Mouse (Mus musculus) forebrain, embryonic 10.5 days (tissue): ENCODE measurements around the gene Ano8. TPM values are rescaled to one million over a fixed set of nuclear protein-coding genes. Genes with fewer than 3 reads are reported as not detected.

Experiments used
- DNase-seq: peaks from one replicate; pipeline ENCODE4 v3.0.0-alpha.2; 2017; ENCODE audit warnings: low spot score; ENCODE audit errors: extremely low spot score
- H3K27ac ChIP-seq: fragments of 300-500 bp; sonication (generic); 2 replicates; pipeline ENCODE4 v1.5.1; 2016; ENCODE audit warnings: mild to moderate bottlenecking
- H3K27me3 ChIP-seq: fragments of 300-500 bp; sonication (generic); 2 replicates; pipeline ENCODE4 v1.6.1; 2016; ENCODE audit warnings: mild to moderate bottlenecking; ENCODE audit not compliant: poor library complexity, severe bottlenecking
- H3K36me3 ChIP-seq: fragments of 300-500 bp; sonication (generic); replicated peaks from 2 replicates; pipeline ENCODE4 v1.6.1; 2016; ENCODE audit warnings: mild to moderate bottlenecking, moderate library complexity
- H3K4me1 ChIP-seq: fragments of 300-500 bp; sonication (generic); 2 replicates; pipeline ENCODE4 v1.6.1; 2016
- H3K4me3 ChIP-seq: fragments of 300-500 bp; sonication (generic); 2 replicates; pipeline ENCODE4 v1.5.1; 2016; ENCODE audit warnings: mild to moderate bottlenecking, moderate library complexity
- H3K9me3 ChIP-seq: fragments of 300-500 bp; sonication (generic); 2 replicates; pipeline ENCODE4 v1.6.1; 2016; ENCODE audit warnings: mild to moderate bottlenecking, moderate library complexity
- WGBS: fragments of 180-500 bp; shearing (Covaris S2); methylation state at CpG from one replicate; pipeline ENCODE4 v1.1.7; 2016; 5-methylcytosine and 5-hydroxymethylcytosine counted together
- polyA plus RNA-seq: library from polyadenylated mRNA; unstranded; fragments of >200 nt; fragmentation: Nextera tagmentation; extraction: Ambion mirVana; gene quantifications from 2 replicates; pipeline ENCODE4 v1.2.1, GENCODE M21; 2016

The Ano8 gene
- polyA plus RNA-seq, 1 experiment from 2014 or later, result 1.8 TPM

DNA sequence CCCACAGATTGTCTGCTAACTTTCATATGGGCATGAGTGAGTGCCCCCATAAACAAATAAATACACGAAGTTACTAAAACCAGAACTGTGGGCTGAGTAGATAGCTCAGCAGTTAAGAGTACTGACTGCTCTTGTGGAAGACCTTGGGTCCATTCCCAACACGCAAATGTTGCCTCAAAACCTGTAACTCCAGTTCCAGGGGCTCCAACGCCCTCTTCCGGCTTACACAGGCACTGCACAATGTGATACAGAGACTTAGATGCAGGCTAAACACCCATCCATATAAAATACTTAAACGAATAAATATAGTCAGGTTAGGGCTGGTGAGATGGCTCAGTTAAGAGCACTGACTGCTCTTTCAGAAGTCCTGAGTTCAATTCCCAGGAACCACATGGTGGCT, 29.3 kb upstream of the Ano8 start:
- peaks cover 28% of the 10 kb centered on the region for H3K4me1 ChIP-seq
- DNase-seq, result no peak
- H3K27me3 ChIP-seq, result peaks cover 18% of the 10 kb centered on the region
- no peak overlapping the region for H3K4me3 ChIP-seq
- 69% methylated on average over 5 of the region's 5 CpGs for WGBS
- no peaks in the 10 kb centered on the region for H3K9me3 ChIP-seq
- H3K27ac ChIP-seq, result no peak overlapping the region
- no peaks in the 10 kb centered on the region for H3K36me3 ChIP-seq

- Histone ChIP-seq H3K36me3 (no peaks in the 10 kb centered on the region), H3K27ac (no peak overlapping the region), H3K4me3 (no peak overlapping the region), H3K9me3 (no peaks in the 10 kb centered on the region), H3K27me3 (peaks cover 37% of the 10 kb centered on the region), H3K4me1 (peaks cover 29% of the 10 kb centered on the region)
- 77% methylated on average over 15 of the region's 15 CpGs for WGBS
- DNase-seq, result no peak
These were observed 27.4 kb upstream of the Ano8 start for GRCm38 (mm10) chr8:71513018-71513754.

DNA sequence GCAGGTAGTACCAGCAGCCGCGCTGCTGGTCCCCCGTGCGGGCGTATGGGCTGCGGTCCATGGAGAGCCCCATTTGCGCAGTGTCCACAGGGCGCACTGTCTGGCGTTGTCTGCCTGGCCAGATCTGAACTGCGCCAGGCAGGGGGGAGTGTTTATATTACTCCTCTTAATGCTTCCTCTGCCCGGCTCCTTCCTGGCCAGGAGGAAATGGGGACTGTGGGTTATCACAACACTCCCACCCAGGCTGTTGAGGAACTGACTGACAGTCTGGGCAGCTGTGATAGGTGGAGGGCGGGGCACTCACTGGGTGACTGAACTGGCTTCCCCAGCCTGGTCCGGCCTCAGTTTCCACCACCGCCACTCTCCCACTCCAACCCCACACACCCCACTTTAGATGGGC, 25.9 kb upstream of the Ano8 start, which contains the start of gene Plvap:
Plvap (minus strand) TSS at position 109 of the 400 bp plus-strand sequence.
- WGBS, result 81% methylated on average over 14 of the region's 14 CpGs
- Histone ChIP-seq H3K4me1 (peaks cover 29% of the 10 kb centered on the region), H3K4me3 (peak within 1 kb of the TSS; percentile 22), H3K27ac (no peak within 1 kb of the TSS), H3K27me3 (peaks cover 52% of the 10 kb centered on the region), H3K9me3 (no peaks in the 10 kb centered on the region), H3K36me3 (no peaks in the 10 kb centered on the region)
- no peak for DNase-seq

DNA sequence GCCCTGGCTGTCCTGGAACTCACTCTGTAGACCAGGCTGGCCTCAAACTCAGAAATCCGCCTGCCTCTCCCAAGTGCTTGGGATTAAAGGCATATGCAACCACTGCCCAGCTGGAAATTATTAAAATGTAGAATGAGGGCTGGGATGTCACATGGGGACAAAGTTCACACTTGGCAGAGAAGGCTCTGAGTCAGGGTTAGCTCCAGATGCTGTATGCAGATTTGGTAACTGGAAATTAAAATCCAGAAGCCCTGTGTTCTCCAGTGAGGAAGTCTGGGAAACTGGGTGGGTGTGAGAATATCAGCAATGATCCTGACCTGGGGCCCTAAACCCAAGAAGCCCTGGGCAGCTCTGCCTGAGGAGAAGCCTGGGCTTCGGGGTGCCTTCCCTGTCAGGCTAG, 23.6 kb upstream of the Ano8 start:
- Histone ChIP-seq H3K27me3 (peaks cover 75% of the 10 kb centered on the region), H3K9me3 (no peaks in the 10 kb centered on the region), H3K36me3 (no peaks in the 10 kb centered on the region), H3K27ac (no peak overlapping the region), H3K4me1 (peaks cover 29% of the 10 kb centered on the region), H3K4me3 (peak overlapping the region; percentile 23; the same call in 1 of the 2 replicates)
- WGBS, result 70% methylated on average over 2 of the region's 2 CpGs
- DNase-seq, result no peak

- Histone ChIP-seq H3K9me3 (no peaks in the 10 kb centered on the region), H3K4me3 (peak overlapping the region; percentile 55), H3K36me3 (no peaks in the 10 kb centered on the region), H3K27ac (peak overlapping the region; percentile 45), H3K27me3 (peaks cover 75% of the 10 kb centered on the region), H3K4me1 (peaks cover 32% of the 10 kb centered on the region)
- under 1% methylated on average over 61 of the region's 61 CpGs for WGBS
- DNase-seq, result peak; percentile 74
These were observed 21.9 kb upstream of the Ano8 start for GRCm38 (mm10) chr8:71507589-71508104.

DNA sequence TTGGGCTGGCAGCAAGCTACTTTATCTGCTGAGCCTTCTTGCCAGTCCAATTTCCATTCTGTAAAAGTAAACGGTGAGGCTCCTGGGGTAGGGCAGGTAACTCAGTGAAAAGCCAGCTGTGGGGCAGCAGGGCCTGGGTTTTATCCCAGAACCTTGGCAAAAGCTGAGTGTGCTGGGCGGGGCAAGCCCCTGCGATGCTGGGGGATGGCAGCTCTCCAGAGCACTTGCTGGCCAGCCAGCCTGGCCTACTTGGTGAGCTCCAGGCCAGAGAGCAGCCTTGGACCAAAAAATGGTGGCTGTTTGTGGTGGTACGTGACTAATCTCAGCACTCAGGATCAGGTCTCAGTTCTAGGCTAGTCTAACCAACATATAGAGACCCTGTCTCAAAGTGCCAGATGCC, 20.2 kb upstream of the Ano8 start:
- Histone ChIP-seq H3K27me3 (peaks cover 66% of the 10 kb centered on the region), H3K4me3 (no peak overlapping the region), H3K36me3 (no peaks in the 10 kb centered on the region), H3K9me3 (no peaks in the 10 kb centered on the region), H3K27ac (no peak overlapping the region), H3K4me1 (peaks cover 25% of the 10 kb centered on the region)
- DNase-seq, result no peak
- WGBS, result 91% methylated on average over 4 of the region's 4 CpGs

DNA sequence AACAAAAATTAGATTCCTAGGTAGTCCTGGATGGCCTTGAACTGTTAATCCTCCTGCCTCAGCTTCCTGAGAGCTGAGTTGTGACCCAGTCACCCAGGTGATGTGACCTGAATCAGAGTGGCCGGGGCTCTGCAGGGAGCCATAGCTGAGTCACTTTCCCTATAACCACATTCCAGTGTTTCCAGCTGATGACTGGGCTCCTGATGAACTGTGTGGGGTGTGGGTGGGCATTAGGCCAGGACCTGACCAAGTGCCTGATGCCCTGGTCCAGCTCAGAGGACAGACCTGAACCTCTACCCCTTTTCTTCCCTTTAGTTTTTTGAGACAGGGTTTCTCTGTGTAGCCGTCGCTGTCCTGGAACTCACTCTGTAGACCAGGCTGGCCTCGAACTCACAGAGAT, 19.6 kb upstream of the Ano8 start:
- H3K27me3 ChIP-seq, result peaks cover 60% of the 10 kb centered on the region
- no peaks in the 10 kb centered on the region for H3K36me3 ChIP-seq
- no peaks in the 10 kb centered on the region for H3K9me3 ChIP-seq
- 95% methylated on average over 4 of the region's 4 CpGs for WGBS
- no peak overlapping the region for H3K27ac ChIP-seq
- H3K4me1 ChIP-seq, result peaks cover 25% of the 10 kb centered on the region
- no peak for DNase-seq
- no peak overlapping the region for H3K4me3 ChIP-seq

DNA sequence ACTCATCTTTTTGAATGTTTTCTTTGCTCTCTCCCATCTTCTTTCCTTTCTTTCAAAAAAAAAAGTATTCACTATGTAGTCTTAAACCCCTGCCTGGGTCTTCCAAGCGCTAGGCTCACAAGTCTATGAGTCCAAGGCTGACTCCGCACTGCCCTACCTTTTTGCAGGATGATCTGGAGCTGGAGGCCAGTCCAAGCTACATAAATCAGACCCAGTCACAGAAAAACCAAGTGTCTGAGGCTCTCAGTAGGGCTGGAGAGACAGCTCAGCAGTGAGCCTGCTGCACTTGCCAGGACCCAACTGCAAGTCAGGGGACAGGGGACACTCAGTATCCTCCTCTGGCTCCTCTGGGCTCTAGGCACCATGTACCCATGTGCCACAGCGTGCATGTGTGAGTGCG, 18.6 kb upstream of the Ano8 start:
- Histone ChIP-seq H3K9me3 (no peaks in the 10 kb centered on the region), H3K4me1 (peaks cover 27% of the 10 kb centered on the region), H3K36me3 (0 out of 2 replicates have a peak, but pooled peaks cover 2% of the 10 kb centered on the region), H3K27ac (no peak overlapping the region), H3K27me3 (peaks cover 50% of the 10 kb centered on the region), H3K4me3 (no peak overlapping the region)
- 99% methylated on average over 4 of the region's 4 CpGs for WGBS
- DNase-seq, result no peak

GRCm38 (mm10) chr8:71498816-71499690, 13.3 kb upstream of the Ano8 start:
- Histone ChIP-seq H3K4me1 (peaks cover 49% of the 10 kb centered on the region), H3K9me3 (no peaks in the 10 kb centered on the region), H3K27me3 (no peaks in the 10 kb centered on the region), H3K27ac (peak overlapping the region; percentile 72), H3K36me3 (peaks cover 20% of the 10 kb centered on the region), H3K4me3 (peak overlapping the region; percentile 8; the same call in 1 of the 2 replicates)
- DNase-seq, result no peak
- WGBS, result 43% methylated on average over 16 of the region's 16 CpGs

DNA sequence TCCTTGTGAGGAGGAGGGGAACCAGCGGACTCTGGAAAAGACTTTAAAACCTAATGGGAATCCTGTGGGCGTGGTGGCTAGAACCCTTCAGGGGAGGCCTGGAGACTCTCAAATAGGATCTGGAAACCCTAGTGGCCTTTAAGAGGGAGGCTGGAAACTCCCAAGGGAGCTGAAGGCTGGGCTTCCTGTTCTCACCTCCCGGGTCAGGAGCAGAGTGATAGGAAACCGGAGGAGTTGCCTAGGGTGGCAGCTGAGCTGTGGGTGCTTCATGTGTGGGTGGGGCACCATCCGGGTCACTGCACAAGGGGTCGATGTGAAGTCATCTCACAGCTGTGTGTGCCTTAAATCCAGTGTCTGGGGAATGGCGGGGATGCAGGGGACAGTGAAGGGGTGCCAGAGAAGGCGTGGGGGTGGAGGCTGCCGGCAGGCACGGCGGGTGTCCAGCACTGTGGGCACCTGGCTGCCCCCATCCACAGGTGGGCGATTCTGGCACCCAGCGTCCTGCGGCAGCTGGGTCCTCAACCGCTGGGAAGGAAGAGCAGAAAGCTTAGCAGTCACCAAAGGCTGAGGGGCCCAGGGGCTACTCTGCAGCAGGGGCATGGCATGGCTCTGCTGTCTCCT, 12.2 kb upstream of the Ano8 start:
- Histone ChIP-seq H3K27me3 (no peaks in the 10 kb centered on the region), H3K4me1 (peaks cover 48% of the 10 kb centered on the region), H3K36me3 (peaks cover 29% of the 10 kb centered on the region), H3K9me3 (no peaks in the 10 kb centered on the region), H3K27ac (peak overlapping the region; percentile 72), H3K4me3 (peak overlapping the region; percentile 14)
- WGBS, result 26% methylated on average over 15 of the region's 15 CpGs
- no peak for DNase-seq

- H3K27ac ChIP-seq, result 0 out of 2 replicates have a peak overlapping the region, but pooled peaks have one; percentile 26
- no peaks in the 10 kb centered on the region for H3K27me3 ChIP-seq
- no peak overlapping the region for H3K4me3 ChIP-seq
- 84% methylated on average over 1 of the region's 1 CpGs for WGBS
- peaks cover 46% of the 10 kb centered on the region for H3K4me1 ChIP-seq
- no peaks in the 10 kb centered on the region for H3K9me3 ChIP-seq
- DNase-seq, result no peak
- H3K36me3 ChIP-seq, result peaks cover 37% of the 10 kb centered on the region
These were observed 11.4 kb upstream of the Ano8 start for GRCm38 (mm10) chr8:71497077-71497645.

DNA sequence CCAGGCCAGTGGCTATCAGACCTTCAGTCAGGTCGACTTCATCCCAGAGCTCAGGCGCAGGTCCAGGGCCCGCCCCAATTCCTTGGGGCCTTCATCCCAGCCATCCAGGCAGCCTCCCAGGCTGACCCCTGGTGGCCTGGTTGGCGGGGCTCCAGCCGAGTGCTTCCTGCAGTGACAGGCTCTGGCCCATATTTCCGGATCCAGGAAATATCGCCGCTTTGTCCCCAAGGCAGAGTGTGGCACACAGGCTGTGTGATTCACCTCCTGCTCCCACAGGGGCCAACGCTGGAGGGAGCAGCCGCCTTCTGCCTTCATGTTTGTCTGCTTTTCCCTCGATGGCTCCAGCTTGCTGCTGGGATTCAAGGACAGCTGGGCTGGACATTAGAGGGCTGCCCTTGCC, 10.7 kb upstream of the Ano8 start:
- no peaks in the 10 kb centered on the region for H3K27me3 ChIP-seq
- no peaks in the 10 kb centered on the region for H3K9me3 ChIP-seq
- 56% methylated on average over 11 of the region's 11 CpGs for WGBS
- H3K36me3 ChIP-seq, result peaks cover 44% of the 10 kb centered on the region
- DNase-seq, result no peak
- H3K4me1 ChIP-seq, result peaks cover 46% of the 10 kb centered on the region
- peak overlapping the region; percentile 26; the same call in 1 of the 2 replicates for H3K27ac ChIP-seq
- no peak overlapping the region for H3K4me3 ChIP-seq
